In the genomic region with DNA sequence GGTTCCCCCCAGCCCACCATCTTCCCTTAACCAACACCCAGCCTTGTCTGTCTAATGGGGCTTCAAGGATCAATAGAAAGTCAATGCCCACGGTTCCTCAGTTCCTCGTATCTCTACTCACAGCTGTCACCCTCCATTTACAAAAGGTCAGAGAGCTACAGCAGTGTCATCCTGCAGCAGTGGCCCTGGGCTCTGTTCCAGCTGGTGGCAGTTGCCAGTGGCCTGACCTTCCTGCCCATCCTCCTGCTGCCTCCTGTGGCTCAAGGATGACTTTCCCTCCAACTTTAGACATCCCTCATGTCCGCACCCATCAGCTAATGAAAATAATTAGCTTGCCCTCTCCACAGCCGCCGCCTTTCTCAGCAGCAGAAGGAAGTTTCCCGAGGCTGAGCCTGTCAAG, we compare ENCODE assay signal across 17 mouse cellular contexts.
DNase-seq lines count a peak whose midpoint lies in the region; ATAC-seq and TF ChIP-seq lines count a peak whose summit lies in the region.
"Had no signal": no experiment of that assay in that cellular context is flagged by ENCODE, and none has a peak within 500 bp of the region (broad histone marks: within the 10 kb centered on the region; RNA-seq: fewer than 3 reads in every experiment).

No protein-coding gene starts in this region.

- H3K9me3 ChIP-seq in hindbrain, embryonic 10.5 days = peaks cover 8% of the 10 kb centered on the region; the same call in 1 of the 2 replicates
- H3K9me3 ChIP-seq in hindbrain, embryonic 13.5 days = 0 out of 2 replicates have a peak, but pooled peaks cover 3% of the 10 kb centered on the region
- H3K9me3 ChIP-seq in forebrain, postnatal 0 days (ENCODE audit: low read length) = no peaks in the 10 kb centered on the region
- H3K9me3 ChIP-seq: forebrain, embryonic 13.5 days; midbrain, embryonic 12.5 days had no signal

- H3K4me2 ChIP-seq in hindbrain, embryonic 13.5 days = no peak overlapping the region
- no peak overlapping the region for H3K4me2 ChIP-seq in forebrain, postnatal 0 days (ENCODE audit: low read depth)
- H3K4me2 ChIP-seq: forebrain, embryonic 13.5 days; heart, embryonic 15.5 days; midbrain, embryonic 12.5 days had no signal

- 53% methylated on average over 6 of the region's 6 CpGs for WGBS in hindbrain, embryonic 10.5 days
- WGBS in hindbrain, embryonic 13.5 days = 52% methylated on average over 6 of the region's 6 CpGs
- 69% methylated on average over 6 of the region's 6 CpGs for WGBS in forebrain, postnatal 0 days

- 0 out of 2 replicates have a peak, but pooled peaks cover 5% of the 10 kb centered on the region for H3K36me3 ChIP-seq in hindbrain, embryonic 10.5 days
- peaks cover 5% of the 10 kb centered on the region; the same call in 1 of the 2 replicates for H3K36me3 ChIP-seq in hindbrain, embryonic 13.5 days
- no peaks in the 10 kb centered on the region for H3K36me3 ChIP-seq in forebrain, postnatal 0 days (ENCODE audit: insufficient read depth)
- H3K36me3 ChIP-seq: midbrain, embryonic 12.5 days had no signal

- peak; percentile 6 for DNase-seq in hindbrain, embryonic 10.5 days (ENCODE audit: low spot score)
- DNase-seq in ovary, postnatal 36 days (ENCODE audit: low spot score) = peak; percentile 10
- no peak for DNase-seq in ovary, adult 18-20 months (ENCODE audit: low spot score)
- DNase-seq in adrenal gland, postnatal 10 days = peak; percentile 86
- DNase-seq in left cerebral cortex, adult 8-10 months (ENCODE audit: low spot score in 2 of 2) = no peak
- DNase-seq in forebrain, postnatal 0 days = no peak
- DNase-seq: cerebellum, adult 18-20 months; cerebellum, postnatal 25 days; kidney, adult 11 months; liver, postnatal 0 days had no signal

- 0 out of 2 replicates have a peak, but pooled peaks cover 5% of the 10 kb centered on the region for H3K4me1 ChIP-seq in hindbrain, embryonic 10.5 days (replicated peaks)
- peaks cover 20% of the 10 kb centered on the region for H3K4me1 ChIP-seq in hindbrain, embryonic 13.5 days (replicated peaks)
- H3K4me1 ChIP-seq in forebrain, postnatal 0 days (ENCODE audit: insufficient read depth) = no peaks in the 10 kb centered on the region
- H3K4me1 ChIP-seq: forebrain, embryonic 13.5 days; heart, embryonic 15.5 days; midbrain, embryonic 12.5 days had no signal

- no peak for ATAC-seq in hindbrain, embryonic 13.5 days (ENCODE audit: low FRiP score)
- no peak for ATAC-seq in forebrain, postnatal 0 days
- ATAC-seq: CD4-positive, CD25-positive, alpha-beta regulatory T cell, adult 4 months; forebrain, embryonic 13.5 days; hindbrain, postnatal 0 days; liver, postnatal 0 days; lung, postnatal 0 days had no signal

- H3K27me3 ChIP-seq in hindbrain, embryonic 10.5 days (ENCODE audit: insufficient read depth, poor library complexity, severe bottlenecking) = no peaks in the 10 kb centered on the region
- no peaks in the 10 kb centered on the region for H3K27me3 ChIP-seq in hindbrain, embryonic 13.5 days
- H3K27me3 ChIP-seq in forebrain, postnatal 0 days (ENCODE audit: insufficient read depth, low read length) = no peaks in the 10 kb centered on the region
- H3K27me3 ChIP-seq: forebrain, embryonic 13.5 days; heart, embryonic 15.5 days; midbrain, embryonic 12.5 days had no signal

- no peak overlapping the region for H3K9ac ChIP-seq in hindbrain, embryonic 13.5 days
- no peak overlapping the region for H3K9ac ChIP-seq in forebrain, postnatal 0 days
- H3K9ac ChIP-seq: forebrain, embryonic 13.5 days; heart, embryonic 15.5 days; liver, postnatal 0 days; midbrain, embryonic 12.5 days had no signal

- no peak overlapping the region for H3K4me3 ChIP-seq in hindbrain, embryonic 10.5 days
- H3K4me3 ChIP-seq in hindbrain, embryonic 13.5 days = no peak overlapping the region
- no peak overlapping the region for H3K4me3 ChIP-seq in forebrain, postnatal 0 days (ENCODE audit: low read depth, low read length)
- H3K4me3 ChIP-seq: forebrain, embryonic 13.5 days; heart, embryonic 15.5 days; midbrain, embryonic 12.5 days had no signal

- 0 out of 2 replicates have a peak overlapping the region, but pooled peaks have one; percentile 16 for H3K27ac ChIP-seq in hindbrain, embryonic 10.5 days
- H3K27ac ChIP-seq in hindbrain, embryonic 13.5 days = no peak overlapping the region
- H3K27ac ChIP-seq in forebrain, postnatal 0 days (ENCODE audit: low read depth, low read length) = no peak overlapping the region
- H3K27ac ChIP-seq: forebrain, embryonic 13.5 days; heart, embryonic 15.5 days; hindbrain, postnatal 0 days; midbrain, embryonic 12.5 days had no signal

- no peak for TF ChIP-seq CTCF in forebrain, postnatal 0 days (IDR thresholded peaks at IDR 0.05; ENCODE audit: low read depth)

Comparison
In these comparisons a context has a peak if more than half of its experiments do, and no peak if none do; other contexts are left out.
1. DNase-seq: peak in hindbrain, embryonic 10.5 days (single experiment), ovary, postnatal 36 days (single experiment) and adrenal gland, postnatal 10 days (single experiment); none in ovary, adult 18-20 months (single experiment), left cerebral cortex, adult 8-10 months (0 of 2) and forebrain, postnatal 0 days (single experiment).